Mouse (Mus musculus): ENCODE results near the gene Irgc1.
"Not testable (repeated sequence)": the region's sequence is repeated elsewhere in the genome, so short reads cannot be mapped to it uniquely, and the experiment has no call there.

Irgc1 gene

DNA sequence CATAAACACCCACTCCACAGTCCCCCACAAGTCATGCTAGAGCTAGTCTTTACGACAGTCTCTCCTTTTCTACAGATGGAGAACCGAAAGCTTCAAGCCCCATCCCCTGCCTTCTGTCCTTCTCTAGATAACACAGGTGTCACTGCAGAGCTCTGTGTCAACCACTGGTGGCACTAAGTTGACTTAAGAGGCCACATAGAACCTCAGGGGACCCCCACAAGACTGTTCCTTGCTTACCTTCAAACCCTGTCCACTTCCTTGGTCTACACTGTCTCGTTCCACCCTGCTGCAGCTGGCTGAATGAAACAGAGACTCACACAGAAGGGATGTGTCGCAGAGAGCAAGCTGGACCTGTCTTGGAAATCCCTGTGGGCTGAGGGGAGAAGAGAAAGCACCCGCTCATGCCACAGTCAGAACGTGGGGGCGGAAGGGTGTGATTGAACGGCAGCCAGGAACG lies at the start of gene Irgc1:
Gene Irgc1, minus strand, starts transcription at position 443 of the 457 bp plus-strand sequence.
- no peak for DNase-seq (ENCODE audit: low spot score in 2 of 2)

DNA sequence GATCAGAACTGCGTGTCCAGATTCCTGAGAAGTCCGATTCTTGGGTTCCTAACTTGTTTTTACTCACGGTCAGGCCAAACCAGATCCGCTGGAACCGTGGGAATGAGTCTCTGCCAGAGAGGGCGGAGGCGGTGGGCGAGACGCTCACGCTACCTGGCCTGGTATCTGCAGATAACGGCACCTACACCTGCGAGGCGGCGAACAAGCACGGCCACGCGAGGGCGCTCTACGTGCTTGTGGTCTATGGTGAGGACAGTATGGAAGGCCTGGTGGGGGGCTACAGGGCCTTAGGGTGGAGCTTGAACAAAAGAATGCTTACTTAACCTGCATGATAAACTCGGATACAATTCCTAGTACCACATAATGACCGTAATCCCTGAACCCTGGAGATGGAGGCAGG lies 49.4 kb upstream of the Irgc1 start:
- DNase-seq (ENCODE audit: low spot score in 2 of 2) = no peak

DNA sequence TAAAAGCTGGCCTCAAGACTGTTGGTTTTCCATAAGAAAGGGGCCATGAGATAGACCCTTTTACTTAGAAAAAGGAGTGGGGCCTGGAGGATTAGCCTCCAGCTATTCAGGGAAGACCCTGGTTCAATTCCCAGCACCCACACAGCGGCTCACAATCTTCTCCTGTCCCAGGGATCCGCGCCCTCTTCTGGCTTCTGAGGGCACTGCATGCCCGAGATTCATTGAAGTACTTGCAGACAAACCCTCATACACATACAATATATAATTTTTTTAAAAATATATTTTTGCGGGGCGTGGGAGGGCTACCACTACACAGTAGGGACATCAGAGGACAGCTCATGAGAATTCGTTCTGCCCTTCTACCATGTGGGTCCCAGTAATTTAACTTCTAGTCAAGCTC lies 48.8 kb upstream of the Irgc1 start:
- DNase-seq (ENCODE audit: low spot score in 2 of 2) = no peak

DNA sequence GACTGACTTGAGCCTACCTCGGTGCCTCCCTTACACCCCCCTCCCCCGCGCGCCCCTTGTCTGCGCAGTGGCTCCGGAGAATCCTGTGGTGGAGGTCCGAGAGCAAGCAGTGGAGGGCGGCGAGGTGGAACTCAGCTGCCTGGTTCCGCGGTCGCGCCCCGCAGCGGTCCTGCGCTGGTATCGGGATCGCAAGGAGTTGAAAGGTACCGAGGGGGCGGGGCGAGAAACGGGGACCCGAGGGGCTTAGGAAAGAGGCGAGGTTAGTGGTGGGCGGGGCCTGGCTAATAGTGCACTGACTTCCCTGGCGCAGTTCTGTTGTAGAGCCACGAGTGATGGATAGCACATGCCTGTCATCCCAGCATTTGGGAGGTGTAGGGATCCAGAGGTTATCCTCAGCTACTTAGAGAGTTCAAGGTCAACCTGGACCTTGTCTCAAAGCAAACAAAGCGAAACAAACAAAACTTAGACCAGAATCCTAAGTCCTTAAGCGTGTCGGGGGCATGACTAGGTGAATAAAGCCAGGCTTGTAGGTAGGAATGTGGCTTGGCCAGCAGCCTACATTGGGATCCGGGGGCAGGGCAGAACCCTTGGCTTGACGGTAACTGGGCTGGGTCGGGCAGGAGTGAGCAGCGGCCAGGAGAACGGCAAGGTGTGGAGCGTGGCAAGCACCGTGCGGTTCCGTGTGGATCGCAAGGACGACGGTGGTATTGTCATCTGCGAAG lies 47.9 kb upstream of the Irgc1 start:
- DNase-seq (ENCODE audit: low spot score in 2 of 2) = no peak

DNA sequence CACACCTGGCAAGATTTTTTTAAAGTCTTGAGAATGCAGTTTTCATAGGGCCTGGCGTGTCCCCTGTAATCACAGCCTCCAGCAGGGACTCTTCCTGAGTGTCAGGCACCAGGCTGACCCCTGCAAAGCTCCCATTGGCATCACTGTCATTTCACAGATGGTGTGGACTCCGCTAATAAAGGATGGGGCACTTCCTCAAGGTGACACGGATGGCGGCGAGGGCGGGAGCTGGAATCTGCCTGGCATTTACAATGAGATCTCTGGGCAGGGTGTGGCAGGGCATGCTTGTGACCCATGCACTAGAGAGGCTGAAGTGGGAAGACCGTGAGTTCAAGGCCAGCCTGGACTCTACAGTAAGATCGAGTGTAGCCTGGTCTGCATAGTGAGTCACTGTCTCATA lies 36.2 kb upstream of the Irgc1 start:
- no peak for DNase-seq (ENCODE audit: low spot score in 2 of 2)

DNA sequence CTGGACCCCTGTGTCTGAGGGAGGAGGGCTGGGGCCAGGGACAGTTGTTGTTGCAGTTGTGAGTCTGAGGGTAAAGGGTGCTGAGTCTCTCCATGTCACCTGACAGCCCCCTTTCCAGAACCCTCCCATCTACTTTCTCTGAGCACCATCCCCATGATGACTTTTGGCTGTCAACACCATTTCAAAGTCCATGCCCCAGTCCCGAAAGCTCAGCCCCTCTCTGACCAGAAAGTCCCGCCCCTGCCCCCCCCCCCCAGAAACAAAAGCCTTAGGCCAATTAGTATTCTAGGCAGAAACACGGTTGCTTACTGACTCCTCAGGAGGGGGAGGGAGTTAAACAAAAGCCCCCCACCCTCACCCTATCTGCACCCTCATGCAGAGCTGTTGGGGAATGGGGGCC lies 35.3 kb upstream of the Irgc1 start:
- no peak for DNase-seq (ENCODE audit: low spot score in 2 of 2)

DNA sequence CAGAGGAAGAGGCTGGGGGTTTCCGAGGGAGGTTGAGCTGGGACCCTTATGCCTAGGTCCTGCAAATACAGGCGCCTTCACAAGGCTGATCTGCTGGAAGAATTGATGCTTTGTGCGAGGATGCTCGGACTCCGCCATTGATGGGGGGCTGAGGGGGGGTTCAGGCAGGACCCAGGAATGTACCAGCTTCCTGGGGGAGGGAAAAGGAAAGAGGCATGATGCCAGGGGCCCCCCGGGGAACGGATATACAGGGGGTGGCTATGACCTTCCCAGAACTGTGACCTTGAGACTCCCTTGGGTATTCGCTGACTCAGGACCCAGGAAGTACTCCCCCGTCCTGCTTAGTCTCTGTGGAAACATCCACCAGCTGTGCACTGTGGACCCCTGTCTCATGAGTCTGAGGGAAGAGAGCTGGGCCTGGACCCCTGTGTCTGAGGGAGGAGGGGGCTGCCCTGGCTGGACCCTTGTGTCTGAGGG lies 34.6 kb upstream of the Irgc1 start:
- DNase-seq (ENCODE audit: low spot score in 2 of 2) = no peak

DNA sequence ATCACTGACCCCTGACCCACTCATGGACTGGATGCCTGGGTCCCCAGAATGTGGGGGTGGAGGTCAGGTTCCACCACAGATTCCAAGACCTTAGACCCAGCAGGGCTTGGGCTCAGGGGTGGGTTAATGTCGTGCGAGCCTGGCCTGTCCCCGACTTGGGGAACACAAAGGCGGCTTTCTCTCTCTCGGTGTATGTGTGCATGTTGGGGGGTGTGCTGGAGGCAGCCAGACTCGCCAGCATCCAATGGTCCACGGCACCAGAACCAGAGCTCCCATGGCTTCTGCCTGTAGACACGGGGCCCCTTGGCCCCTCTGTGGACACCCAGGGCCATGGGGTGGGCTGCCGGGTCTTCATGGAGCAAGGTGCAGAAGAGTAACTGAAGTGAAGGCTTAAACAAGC lies 33.4 kb upstream of the Irgc1 start:
- DNase-seq (ENCODE audit: low spot score in 2 of 2) = no peak

DNA sequence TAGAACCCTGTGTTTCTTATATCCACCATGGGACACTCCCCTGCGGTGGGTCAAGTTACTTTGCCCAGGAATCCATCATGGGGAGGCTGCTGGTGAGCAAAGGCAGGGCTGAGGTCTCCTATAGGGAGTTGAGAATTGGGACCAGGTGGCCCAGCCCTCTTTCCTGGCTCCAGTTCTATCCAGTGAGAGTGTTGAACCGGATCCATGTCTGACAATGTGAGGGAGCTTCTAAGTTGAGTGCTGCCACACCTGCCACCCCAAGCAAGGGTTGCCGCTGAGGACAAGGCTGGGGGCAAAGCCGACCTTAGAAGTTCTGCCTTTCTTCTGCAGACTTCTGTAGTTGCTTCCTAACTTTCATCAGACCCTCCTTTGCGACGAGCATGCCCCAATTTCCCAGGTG lies 31.2 kb upstream of the Irgc1 start:
- not testable (repeated sequence) for DNase-seq (ENCODE audit: low spot score in 2 of 2)

DNA sequence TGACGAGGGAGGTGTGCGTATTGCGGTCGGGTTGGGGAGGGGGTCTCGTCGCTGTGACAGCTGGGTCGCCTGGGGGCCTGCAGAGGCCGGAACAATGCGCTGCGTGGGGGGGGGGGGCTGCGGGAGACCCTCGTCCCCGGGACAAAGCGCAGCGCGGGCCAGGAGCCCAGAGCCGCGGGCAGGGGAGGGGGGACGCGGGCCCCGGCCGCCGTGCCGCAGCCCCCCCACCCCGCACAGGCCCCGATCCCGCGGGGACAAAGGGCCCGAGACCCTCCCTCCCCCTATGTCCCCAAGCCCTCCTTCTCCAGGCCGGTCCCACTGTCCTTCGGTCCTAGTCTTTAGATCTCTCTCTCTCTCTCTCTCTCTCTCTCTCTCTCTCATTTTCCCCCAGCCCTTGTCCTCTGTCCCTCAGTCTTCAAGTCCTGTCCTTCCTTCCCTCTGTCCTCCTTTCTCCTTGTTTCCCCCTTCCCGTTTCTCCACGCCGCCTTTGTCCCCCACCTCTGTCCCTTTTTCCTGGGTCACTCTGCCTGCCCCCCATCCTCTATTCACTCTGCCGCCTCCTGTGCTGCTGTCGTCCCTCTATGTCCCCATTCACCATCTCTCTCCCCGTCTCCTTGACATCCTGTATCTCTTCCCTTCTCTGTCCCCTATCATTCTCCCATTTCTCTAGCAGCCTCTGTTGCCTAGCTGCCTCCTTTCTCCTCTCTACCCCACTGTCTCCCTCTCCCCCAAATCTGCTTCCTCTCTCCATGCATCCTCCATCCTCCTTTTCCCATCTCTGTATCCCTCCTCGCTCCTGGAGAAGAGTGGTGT lies 30.3 kb upstream of the Irgc1 start:
- no peak for DNase-seq (ENCODE audit: low spot score in 2 of 2)

DNA sequence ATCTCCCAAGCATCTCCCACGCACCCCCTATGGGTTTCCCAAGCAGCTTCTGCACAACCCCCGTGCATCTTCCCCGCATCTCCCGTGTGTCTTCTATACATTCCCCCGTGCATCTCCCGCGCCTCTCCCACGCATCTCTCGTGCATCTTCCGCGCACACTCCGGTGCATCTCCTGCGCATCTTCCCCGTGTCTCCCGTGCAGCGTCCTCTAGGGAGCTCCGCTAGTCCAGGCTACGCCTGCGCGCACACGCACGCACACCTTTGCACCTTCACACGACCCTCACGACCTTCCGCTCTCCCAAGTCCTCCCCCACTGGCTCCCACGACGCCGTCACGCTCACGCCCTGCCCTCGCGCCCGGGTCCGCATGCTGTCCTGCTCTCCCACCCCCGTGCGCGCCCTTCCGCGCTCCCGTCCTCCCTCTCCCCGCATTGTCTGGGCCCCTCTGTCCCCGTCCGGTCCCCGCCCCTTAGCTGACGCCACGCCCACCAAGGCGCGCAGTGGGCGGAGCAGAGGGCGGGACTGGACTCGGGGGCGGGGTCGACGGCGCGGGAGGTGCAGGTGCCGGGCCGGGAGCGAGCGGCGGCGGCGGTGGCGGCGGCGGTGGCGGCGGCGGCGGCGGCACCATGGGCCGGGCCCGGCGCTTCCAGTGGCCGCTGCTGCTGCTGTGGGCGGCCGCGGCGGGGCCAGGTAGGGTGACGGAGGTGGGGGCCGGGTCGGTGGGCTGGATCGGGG lies 29.5 kb upstream of the Irgc1 start, which contains the start of gene Cadm4:
Gene Cadm4, plus strand, starts transcription at position 550 of the 734 bp plus-strand sequence.
- DNase-seq (ENCODE audit: low spot score in 2 of 2) = peak; percentile 79 to 82

DNA sequence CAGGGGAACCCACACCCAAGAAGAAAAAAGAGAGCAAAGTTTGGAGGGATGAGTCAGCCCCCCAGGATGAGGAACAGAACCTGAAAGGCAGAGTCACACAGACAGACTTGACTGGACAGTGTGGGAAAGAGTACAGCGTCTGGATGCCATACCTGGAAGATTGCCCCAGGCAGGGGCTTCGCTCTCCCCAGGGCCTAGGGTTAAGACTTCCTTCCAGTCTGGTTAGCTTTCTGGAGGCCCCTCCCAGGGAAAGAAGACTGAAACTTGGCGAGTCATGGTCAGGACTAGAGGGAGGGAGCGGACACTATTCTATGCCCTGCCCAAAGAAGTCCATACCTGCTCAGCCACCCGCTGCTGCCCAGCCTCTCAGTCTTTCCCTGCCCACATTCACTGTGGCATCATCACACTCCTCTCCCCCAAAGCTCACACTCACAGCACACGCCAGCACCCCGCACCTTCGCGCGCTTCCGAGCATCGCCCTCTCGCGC lies 28.9 kb upstream of the Irgc1 start:
- no peak for DNase-seq (ENCODE audit: low spot score in 2 of 2)

DNA sequence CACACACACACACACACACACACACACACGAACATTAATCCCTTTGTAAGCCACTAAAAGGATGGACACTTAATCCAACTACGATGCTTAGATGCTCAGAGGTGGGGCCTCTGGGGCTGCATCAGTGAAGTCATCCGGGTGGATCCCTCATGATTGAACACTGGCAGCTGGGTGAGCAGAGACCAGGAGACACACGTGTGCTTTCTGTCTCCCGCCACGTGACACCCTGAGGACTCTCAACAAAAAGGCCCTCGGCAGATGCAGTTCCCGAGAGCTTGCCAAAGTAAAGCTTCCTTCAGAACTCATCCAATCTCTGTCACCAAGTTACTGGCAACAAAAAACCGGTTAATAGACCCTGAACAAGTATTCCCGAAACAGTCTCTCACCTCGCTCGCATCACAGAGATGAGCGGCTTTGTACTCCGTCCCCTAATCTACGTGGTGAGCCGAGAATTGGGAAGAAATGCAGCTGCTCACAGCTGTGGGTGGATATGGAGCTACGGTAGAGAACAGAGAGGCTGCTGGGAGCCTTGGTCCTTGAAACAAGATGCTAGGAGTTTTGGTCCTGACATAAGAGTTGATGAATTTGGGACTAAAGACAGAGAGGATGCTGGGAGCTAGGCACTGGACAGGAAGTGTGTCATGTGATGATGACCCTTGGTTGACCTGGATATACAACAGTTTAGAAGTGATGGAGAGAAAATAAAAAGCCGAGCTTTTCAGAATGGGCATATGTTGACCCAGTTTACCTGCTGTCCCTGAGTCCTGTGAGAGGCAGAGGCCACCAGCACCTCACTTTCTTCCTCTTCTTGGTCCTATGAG lies 28.2 kb upstream of the Irgc1 start:
- no peak for DNase-seq (ENCODE audit: low spot score in 2 of 2)

DNA sequence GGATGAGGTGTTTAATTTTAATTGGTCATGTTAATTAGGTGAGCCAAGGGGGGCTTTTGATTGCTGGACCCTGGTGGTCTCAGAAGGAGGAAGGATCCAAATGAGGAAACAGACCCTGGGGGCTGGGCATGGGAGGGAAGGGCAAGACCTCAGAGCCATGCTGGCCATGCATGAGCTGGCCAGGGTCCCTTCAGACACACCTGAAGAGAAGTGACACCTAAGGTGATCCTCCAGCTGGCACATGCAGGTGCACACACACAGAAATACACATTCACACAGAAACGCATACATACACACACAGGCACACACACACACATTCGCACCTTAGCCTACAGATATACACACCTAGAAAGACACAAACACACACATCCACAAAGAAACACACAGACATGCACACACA lies 27.6 kb upstream of the Irgc1 start:
- no peak for DNase-seq (ENCODE audit: low spot score in 2 of 2)

DNA sequence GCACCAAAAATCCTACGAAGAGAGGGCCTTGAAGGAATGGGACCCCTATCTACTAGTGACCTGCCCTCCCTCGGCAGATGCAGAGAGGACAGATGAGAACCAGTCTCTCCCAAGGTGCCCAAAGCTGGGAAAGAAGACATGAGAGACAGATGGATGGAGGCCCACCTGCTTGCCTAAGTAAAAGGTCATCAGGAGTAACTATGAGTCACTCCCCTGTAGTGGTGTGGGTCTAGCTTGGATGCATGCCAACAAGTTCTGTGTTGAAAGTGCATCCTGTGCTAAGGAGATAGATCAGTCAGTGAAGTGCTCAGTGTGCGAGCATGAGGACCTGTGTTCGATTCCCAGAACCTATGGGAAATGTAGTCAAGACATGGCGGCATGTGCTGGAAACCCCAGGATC lies 26.8 kb upstream of the Irgc1 start:
- DNase-seq (ENCODE audit: low spot score in 2 of 2) = no peak

DNA sequence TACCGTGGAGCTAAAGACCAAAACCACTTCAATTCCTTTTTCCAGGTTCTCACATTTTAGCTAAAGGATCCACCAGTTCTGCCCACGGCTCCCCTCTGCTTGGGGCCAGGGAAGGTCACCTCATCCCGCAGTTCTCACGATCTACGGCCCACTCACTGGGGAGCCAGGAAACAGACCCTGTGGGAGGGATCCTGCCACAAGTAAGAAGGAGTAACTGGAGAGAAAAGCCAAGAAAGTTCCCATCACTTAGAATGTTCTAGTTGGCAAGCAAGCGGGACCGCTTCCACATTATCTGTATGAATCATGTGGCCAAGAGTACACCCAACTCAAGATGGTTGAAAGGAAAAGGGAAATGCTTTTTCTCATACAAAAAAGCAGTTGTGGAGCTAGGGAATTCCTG lies 24.8 kb upstream of the Irgc1 start:
- DNase-seq (ENCODE audit: low spot score in 2 of 2) = no peak

DNA sequence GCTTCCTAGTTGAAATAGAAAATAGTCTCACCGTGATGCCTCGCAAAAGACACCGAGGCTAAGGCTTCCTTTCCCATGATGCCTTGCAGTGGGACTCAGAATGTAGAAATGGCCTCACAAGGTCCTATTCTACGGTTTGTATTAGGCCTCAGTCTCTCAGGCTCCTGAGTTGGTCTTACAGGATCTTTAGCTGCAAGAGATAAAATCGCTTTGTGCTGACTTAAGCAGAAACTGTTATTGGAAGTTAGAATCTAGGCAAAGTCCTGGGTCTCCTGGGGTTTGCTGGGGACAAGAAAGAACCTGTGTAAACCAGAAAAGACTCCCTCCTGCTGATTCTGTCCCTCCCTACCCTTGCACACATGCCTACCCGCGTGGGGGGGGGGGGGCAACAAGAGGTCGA lies 24.2 kb upstream of the Irgc1 start:
- no peak for DNase-seq (ENCODE audit: low spot score in 2 of 2)

DNA sequence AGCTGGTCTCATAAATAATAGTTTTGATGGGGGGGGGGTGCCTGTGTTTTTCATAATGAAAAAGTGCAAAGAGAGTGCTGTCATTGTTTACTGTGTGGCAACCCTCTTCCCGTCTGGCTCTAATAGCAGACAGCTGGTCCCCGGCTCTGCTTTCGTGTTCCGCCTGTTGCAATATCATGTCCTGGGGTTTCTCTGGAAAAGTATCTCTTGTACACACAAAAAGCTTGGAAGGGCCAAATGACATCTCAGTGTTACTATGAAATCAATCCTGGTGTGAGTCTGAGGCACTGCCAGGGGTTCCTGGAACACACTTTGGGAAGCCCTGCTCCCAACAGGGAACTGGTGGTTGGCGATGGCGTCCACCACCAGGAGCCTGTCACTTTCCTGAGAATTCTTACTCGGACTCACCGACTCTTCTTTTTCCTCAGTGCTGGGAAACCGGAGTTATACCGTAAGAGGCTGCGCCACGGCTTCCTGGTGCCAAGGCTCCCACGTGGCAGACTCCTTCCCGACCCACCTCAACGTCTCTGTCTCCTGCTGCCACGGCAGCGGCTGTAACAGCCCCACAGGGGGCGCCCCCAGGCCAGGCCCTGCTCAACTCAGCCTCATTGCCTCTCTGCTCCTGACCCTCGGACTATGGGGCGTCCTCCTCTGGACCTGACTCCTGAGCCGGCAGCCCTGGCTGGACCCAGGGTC lies 22.9 kb upstream of the Irgc1 start:
- DNase-seq (ENCODE audit: low spot score in 2 of 2) = no peak

DNA sequence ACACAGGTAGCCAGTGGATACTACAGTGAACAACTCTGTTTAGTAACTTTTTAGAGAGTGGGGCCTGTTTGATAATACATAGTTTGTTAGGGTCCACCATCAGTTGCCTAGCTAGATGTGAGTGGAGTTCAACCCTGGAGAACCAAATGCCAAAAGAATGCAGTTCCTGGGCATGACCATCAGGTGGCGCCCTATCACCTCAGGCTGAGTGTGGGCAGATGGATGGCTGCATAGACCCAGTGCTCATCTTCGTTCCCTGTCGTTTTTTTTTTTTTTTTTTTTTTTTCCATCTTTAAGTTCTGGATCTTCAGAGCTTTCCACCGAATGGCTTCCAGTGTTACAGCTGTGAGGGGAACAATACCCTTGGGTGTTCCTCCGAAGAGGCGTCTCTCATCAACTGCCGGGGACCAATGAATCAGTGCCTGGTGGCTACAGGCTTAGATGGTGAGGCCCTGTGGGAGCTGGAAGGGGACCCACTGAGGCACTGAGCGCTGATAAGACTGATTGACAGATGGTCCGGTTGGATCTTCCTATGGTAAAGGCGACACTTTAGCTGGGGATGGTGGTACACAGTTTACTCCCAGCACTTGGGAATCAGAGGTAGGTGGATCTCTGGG lies 21.9 kb upstream of the Irgc1 start:
- DNase-seq (ENCODE audit: low spot score in 2 of 2) = peak in 1 of 2 experiments; percentile 66

DNA sequence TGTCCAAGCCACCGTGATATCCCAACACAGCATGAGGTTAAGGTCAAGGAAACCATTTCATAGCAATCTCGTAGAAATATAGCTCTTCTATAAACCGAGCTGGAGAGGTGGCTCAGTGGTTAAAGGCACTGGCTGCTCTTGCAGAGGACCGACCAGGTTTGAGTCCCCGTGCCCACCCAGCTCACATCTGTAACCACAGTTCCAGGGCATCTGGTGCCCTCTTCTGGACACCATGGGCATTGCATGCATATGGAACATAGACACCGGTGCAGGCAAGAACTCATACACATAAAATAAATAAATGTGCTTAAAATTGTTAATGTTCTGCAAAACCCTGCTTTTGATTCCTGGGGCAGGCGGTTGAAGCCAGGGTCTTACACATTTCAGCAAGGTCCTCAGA lies 20.8 kb upstream of the Irgc1 start:
- DNase-seq (ENCODE audit: low spot score in 2 of 2) = no peak

Measured in right cerebral cortex, postnatal 36 days (tissue).